Mouse (Mus musculus): ENCODE results near the gene Ppm1l. TPM values are rescaled to one million over a fixed set of nuclear protein-coding genes. Genes with fewer than 3 reads are reported as not detected.
A peak's percentile ranks its signal among the peaks of the same experiment; 100 is the strongest.
"Not testable (repeated sequence)": the region's sequence is repeated elsewhere in the genome, so short reads cannot be mapped to it uniquely, and the experiment has no call there.

Ppm1l gene
- total and polyA plus RNA-seq, 3 experiments = 3.1 to 13.5 (median 12.2) TPM

- DNase-seq = no peak
Measured at GRCm38 (mm10) chr3:69535941-69536647, 219.4 kb downstream of the Ppm1l start.

- DNase-seq = no peak
Measured at GRCm38 (mm10) chr3:69542962-69543361, 226.3 kb downstream of the Ppm1l start.

GRCm38 (mm10) chr3:69543730-69544129 lies 227.1 kb downstream of the Ppm1l start:
- DNase-seq = no peak

DNA sequence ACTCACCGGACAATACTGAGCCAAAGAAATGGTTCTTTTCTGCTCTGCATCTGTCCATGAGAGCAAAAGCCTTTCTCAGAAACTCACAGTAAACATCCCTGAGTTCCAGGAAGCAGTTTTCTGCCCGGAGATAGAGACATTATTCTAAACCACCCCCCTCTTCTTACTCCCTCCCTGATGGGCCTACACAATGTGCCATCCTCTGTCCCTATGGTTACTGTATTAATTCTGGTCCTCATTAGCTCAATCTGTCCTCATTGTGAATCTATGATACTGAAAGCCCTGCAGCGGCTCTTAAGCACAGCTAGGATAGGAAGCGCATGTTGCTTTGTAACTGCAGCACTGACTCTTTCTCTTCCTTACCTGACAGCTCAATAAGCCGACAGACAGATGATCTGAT lies 228.4 kb downstream of the Ppm1l start:
- DNase-seq = no peak

- DNase-seq = no peak
Measured at GRCm38 (mm10) chr3:69548704-69549455, 232.2 kb downstream of the Ppm1l start.

- no peak for DNase-seq
Measured at GRCm38 (mm10) chr3:69549602-69550001, 232.9 kb downstream of the Ppm1l start.

- peak; percentile 45 for DNase-seq
Measured at GRCm38 (mm10) chr3:69555511-69555910, 238.8 kb downstream of the Ppm1l start.

DNA sequence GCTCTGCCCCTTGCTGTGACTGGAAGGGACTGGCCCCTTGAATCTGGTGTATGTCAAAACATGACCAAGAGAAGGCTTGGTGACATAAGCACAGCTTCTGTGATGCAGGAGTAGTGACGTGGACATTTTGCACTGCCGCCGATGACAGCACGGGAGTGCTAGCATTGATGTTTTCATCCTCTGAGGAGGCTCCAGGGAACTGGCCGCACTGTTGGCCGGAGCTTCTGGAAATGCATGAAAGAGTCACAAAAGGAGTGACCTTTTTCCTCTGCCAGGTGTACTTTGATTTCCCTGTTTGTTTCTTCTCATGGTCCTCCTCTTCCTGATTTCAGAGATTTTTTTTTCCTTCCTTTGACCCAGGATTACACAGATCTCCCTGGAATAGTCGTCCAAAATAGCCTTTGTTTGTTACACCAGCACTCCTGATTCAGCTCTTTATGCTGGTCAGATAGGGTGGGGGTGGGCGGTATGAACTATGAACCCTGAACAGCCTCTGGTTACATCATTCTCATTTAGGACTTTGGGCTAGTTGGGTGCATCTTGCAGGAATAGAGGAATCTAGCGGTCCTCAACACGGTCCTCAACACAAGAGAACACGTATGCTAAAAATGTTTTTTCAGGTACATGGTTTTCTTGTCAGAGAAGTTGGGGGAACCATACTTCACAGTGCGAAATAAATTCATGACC lies 239.6 kb downstream of the Ppm1l start:
- no peak for DNase-seq

GRCm38 (mm10) chr3:69559316-69559974 lies 242.8 kb downstream of the Ppm1l start:
- peak; percentile 26 for DNase-seq

- peak; percentile 54 for DNase-seq
Measured at GRCm38 (mm10) chr3:69559975-69560330, 243.3 kb downstream of the Ppm1l start.

DNA sequence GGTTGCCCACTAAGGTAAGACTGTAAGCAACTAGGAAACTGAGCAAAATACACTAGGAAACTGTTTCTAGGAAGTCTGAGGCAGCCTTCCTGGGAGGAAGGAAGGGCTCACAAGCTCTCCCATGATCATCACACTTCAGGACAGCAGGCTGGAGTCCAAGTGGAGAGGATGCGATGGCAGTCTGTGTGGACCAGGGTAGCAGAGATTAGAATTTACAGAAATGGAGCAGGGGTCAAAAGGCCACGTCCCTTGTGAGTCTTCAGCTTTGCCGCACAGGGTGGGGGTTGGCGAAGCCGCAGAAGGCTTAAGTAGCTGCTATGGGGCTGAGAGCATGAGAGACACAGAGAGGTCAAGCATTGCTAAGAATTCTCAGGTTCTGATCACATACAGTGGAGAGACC lies 245.0 kb downstream of the Ppm1l start:
- peak; percentile 26 for DNase-seq

DNA sequence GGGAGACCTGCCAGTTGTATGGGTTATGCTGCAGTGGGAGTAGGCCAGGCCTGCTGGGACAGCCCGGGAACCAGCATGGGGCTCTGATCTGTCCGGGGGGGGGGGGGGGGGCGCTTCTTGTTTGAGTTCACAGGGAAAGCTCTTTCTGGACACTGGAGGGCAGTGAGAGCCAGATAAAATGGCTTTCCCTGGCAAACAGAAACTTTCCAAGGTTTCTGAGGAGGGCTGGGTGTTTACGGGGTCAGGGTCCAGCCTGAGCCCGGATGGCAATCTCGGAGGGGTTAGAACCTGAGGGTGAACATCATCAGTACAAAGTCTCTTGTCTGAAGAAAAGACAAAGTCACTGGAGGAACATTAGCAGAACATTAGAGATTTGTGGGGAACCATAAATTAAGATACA lies 246.7 kb downstream of the Ppm1l start:
- no peak for DNase-seq

DNA sequence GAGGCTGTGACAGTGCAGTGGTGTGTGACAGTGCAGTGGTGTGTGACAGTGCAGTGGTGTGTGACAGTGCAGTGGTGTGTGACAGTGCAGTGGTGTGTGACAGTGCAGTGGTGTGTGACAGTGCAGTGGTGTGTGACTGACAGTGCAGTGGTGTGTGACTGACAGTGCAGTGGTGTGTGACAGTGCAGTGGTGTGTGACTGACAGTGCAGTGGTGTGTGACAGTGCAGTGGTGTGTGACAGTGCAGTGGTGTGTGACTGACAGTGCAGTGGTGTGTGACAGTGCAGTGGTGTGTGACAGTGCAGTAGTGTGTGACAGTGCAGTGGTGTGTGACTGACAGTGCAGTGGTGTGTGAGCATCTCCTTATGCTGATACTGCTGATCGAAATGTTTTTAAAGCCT lies 248.9 kb downstream of the Ppm1l start:
- DNase-seq = not testable (repeated sequence)

- no peak for DNase-seq
Measured at GRCm38 (mm10) chr3:69572561-69572960, 255.9 kb downstream of the Ppm1l start.

GRCm38 (mm10) chr3:69575577-69575976 lies 258.9 kb downstream of the Ppm1l start:
- DNase-seq = no peak

- DNase-seq = no peak
Measured at GRCm38 (mm10) chr3:69576715-69577114, 260.1 kb downstream of the Ppm1l start.

- no peak for DNase-seq
Measured at GRCm38 (mm10) chr3:69578791-69579190, 262.1 kb downstream of the Ppm1l start.

GRCm38 (mm10) chr3:69583798-69584197 lies 267.1 kb downstream of the Ppm1l start:
- DNase-seq = no peak

DNA sequence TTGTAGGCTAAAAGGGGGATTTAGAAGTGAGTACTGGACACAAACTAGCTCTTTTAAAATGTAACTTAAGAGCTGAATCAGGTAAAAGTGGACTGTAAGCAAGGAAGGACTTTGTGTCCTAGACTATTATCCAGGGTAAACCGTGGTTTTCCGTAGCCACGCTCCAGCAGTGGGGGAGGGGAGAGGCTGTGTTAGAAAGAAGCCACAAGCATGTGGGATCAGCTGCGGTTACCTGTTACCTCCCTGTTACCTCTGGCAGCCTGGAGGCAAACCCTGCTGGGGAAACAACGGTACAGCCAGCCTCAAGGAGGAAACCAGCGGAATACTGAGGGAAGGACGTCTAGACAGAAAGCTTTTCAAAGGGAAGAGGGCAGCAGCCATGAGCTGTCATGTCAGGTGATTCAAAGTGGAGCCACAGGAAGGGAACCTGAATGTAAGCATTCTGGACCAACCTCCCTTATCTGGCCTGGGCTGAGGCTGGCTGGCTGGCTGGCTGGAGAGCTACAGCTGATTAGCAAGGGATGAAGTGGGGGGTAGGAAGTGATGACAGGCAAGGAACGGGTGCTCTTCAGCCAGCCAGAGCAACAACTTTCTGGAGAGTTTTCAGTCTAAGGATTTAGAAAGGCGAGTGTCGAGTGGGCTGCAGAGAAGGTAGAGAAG lies 271.6 kb downstream of the Ppm1l start:
- no peak for DNase-seq

GRCm38 (mm10) chr3:69593426-69593825 lies 276.8 kb downstream of the Ppm1l start:
- no peak for DNase-seq

DNA sequence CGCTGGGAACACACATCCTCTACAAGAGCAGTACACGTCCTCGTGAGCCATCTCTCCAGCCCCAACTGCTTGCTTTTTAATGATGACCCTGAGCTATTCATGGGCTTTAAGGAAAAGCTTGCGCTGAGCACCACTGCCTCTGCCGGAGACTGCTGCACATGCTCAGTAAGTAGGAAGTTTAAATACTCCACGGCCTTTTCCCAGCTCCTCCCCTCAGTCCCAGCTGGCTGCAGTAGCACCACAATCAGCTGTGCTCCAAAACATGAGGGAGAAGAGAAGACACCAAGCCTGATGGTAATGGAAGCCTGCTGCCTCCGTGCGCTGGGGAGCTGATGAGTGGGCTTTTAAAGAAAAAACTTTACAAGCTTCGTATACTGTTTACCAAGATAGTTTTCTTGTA lies 277.4 kb downstream of the Ppm1l start:
- peak; percentile 7 for DNase-seq

DNA sequence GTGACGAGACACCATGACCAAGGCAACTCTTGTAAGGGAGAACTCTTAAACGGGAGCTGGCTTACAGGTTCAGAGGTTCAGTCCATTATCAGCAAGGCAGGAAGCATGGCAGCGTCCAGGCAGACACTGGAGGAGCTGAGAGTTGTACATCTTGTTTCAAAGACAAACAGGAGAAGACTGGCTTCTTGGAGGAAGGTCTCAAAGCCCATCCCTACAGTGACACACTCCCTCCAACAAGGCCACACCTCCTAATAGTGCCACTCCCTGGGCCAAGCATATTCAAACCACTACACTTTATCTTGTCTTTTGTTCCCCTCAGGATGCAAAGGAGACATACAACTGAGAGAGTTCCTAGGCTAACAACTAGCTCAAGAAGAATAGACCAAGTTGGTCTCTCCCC lies 279.5 kb downstream of the Ppm1l start:
- no peak for DNase-seq
